Mouse (Mus musculus) embryonic stem cell, embryonic (primary cell): ENCODE measurements around the gene Il25.
"Not testable (repeated sequence)": the region's sequence is repeated elsewhere in the genome, so short reads cannot be mapped to it uniquely, and the experiment has no call there.

Experiments used
- CTCF ChIA-PET, 4 experiments: fragments of 300-600 bp in 2 of 4; fragments of 350-600 bp in 2 of 4; sonication (Branson Sonifier 250); formaldehyde crosslinking; loops; one replicate each; lab custom pipeline; 2022; ENCODE audit warnings: inconsistent platforms in 2 of 4; lab: Charles Lee
- POLR2A ChIA-PET, 4 experiments: fragments of 300-600 bp in 2 of 4; fragments of 350-600 bp in 2 of 4; sonication (Branson Sonifier 250); formaldehyde crosslinking; loops; one replicate each; lab custom pipeline; 2022; ENCODE audit warnings: antibody characterized with exemption in 4 of 4, inconsistent platforms in 1 of 4; lab: Charles Lee

Gene Il25

GRCm38 (mm10) chr14:54939434-54940175 lies 7.1 kb downstream of the Il25 start:
- CTCF ChIA-PET, result interaction anchor here (0.5 to 1.8 kb wide), 47 partner anchors 9 to 473 kb away, joined by 3 to 19 read pairs (median 4); partner anchors contain the start of genes Efs (in 4 of the 4), Ngdn (in 2 of the 4), Ppp1r3e (in 2 of the 4) and 1700123O20Rik (in 1 of the 4)
- POLR2A ChIA-PET, result interaction anchor here (0.6 to 2.2 kb wide), 21 partner anchors 9 to 228 kb away, joined by 3 to 17 read pairs (median 4); partner anchors contain the start of genes Efs (in 3 of the 4), Ngdn (in 3 of the 4) and Slc22a17 (in 1 of the 4)

DNA sequence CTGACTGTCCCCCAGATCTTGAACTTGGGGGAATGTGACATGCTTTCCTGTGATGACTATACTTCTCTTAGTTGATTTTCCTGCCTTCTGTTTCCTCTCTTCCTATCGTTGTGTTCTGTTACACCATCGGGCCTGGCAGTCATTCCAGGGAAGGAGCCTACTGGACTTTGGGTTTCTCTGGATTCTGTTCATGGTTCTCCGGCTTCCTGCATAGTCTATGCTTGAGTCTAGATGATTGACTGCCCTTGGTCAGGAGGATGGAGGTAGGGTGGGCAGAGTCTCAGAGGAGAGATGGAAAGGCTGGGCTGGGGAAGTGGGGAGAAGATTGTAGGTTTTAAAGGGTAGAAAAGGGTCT lies 7.7 kb downstream of the Il25 start:
- ChIA-PET CTCF (interaction anchor here (0.6 to 1.8 kb wide), 40 partner anchors 8 to 254 kb away, joined by 3 to 19 read pairs (median 4); partner anchors contain the start of genes Efs (in 4 of the 4), Ngdn (in 2 of the 4), Ppp1r3e (in 2 of the 4) and 1700123O20Rik (in 1 of the 4)), POLR2A (interaction anchor here (1.0 to 2.2 kb wide), 15 partner anchors 10 to 76 kb away, joined by 3 to 17 read pairs (median 4); partner anchors contain the start of genes Efs (in 3 of the 4), Ngdn (in 3 of the 4) and Slc22a17 (in 1 of the 4))

DNA sequence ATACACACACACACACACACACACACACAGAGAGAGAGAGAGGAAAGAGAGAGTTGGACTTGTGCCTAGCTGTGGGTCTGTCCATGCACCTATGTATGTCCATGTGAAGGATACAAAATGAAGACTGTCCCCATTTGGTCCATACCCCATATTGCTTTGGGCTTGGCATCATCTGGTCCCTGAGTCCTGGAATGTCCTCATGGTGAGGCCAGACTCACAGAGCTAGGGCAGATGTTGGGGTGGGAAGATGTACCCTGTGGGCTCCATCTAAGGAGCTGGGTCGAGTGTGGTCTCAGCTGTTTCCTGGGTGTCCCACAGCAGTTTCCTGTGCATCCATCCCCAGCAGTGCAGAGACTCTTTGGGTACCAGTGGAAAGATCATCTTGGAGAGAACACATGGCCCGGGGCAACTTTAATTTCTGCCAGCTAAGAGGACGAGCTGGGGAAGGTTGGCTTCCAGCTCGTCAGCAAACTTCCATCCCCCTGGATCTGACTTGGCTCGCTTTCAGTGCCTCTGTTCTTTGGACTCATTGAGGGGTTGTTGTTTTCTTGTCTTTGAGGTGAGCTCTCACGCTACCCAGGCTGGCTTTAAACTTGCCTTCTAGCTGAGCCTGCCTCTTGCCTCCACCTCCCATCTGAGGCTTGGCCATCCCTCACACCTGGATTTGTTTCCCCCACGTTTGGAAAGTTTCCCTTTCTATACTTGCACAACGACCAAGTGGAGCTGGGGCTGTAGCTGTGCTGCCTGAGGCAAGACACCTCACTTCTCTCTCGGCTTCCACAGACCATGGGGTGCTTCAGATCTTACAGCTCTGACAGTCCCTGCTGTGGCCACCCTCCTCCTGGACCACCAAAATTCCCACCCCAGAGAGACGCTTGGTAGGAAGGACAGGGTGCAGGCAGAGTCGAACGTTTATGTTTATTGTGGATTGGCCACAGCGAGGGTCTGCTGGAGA lies 8.8 kb downstream of the Il25 start:
- ChIA-PET POLR2A (interaction anchor here in 2 of 4 experiments (1.1 to 1.7 kb wide), 3 partner anchors 15 to 33 kb away, joined by 3 to 6 read pairs (median 3); partner anchors contain the start of gene Efs (in 2 of the 2)), CTCF (interaction anchor here in 2 of 4 experiments (0.5 to 1.5 kb wide), 2 partner anchors 14 to 76 kb away, joined by 3 read pairs; no protein-coding TSS in a partner anchor)

GRCm38 (mm10) chr14:54942479-54942878 lies 10.0 kb downstream of the Il25 start:
- POLR2A ChIA-PET, result interaction anchor here in 1 of 4 experiments (1.3 to 1.7 kb wide), 2 partner anchors 17 to 34 kb away, joined by 3 to 6 read pairs; partner anchors contain the start of gene Efs

GRCm38 (mm10) chr14:54943971-54944370 lies 11.5 kb downstream of the Il25 start:
- ChIA-PET POLR2A (interaction anchor here in 3 of 4 experiments (0.7 to 1.6 kb wide), 3 partner anchors 28 to 29 kb away, joined by 8 to 19 read pairs (median 8); no protein-coding TSS in a partner anchor), CTCF (interaction anchor here in 1 of 4 experiments (0.7 kb wide), 1 partner anchor 29 kb away, joined by 16 read pairs; no protein-coding TSS in a partner anchor)

More at GRCm38 (mm10) chr14:54942479-54942878, 10.0 kb downstream of the Il25 start:
- CTCF ChIA-PET, result no interaction called here

- ChIA-PET POLR2A (interaction anchor here in 1 of 4 experiments (1.6 kb wide), 1 partner anchor 28 kb away, joined by 19 read pairs; no protein-coding TSS in a partner anchor), CTCF (no interaction called here)
Observed at GRCm38 (mm10) chr14:54944939-54945338, 12.4 kb downstream of the Il25 start.

DNA sequence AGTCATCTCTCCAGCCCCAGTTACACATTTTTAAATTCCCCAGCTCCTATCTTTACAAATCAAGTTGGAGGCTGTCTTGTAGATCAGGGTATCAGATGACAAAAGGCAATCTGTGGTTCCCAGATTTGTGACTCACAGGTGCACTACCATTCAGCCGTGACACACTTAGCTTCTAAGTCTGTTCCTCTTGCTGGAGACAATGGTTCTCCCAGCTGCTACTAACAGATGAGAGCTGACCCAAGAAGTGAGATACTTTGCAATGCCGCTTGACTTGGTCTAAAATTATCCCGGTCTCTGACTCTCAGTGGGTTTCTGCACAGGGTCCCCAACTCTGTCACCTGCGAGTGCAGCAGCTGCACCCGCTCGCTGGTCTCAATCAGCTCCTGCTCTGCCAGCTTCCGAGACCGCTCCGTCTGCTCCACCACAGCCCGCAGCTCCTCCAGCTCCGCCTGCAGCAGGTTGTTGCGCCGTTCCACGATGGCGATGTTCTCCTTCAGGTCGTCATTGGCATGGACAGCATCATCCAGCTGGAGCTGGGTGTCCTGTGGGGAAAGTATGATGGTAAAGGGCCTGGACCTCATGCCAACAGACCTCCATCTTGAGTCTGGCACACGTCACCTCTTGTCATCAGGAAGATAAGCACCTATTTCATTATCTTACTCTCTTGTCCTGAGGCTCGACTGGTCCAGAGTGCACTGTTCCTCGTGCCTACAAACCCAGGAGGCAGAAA lies 13.6 kb downstream of the Il25 start:
- ChIA-PET POLR2A (interaction anchor here in 3 of 4 experiments (0.6 to 1.0 kb wide), 4 partner anchors 13 to 52 kb away, joined by 3 to 7 read pairs (median 4); no protein-coding TSS in a partner anchor), CTCF (interaction anchor here in 3 of 4 experiments (0.6 to 1.3 kb wide), 3 partner anchors 36 to 759 kb away, joined by 3 to 4 read pairs (median 3); partner anchors contain the start of gene Ngdn (in 1 of the 3))

DNA sequence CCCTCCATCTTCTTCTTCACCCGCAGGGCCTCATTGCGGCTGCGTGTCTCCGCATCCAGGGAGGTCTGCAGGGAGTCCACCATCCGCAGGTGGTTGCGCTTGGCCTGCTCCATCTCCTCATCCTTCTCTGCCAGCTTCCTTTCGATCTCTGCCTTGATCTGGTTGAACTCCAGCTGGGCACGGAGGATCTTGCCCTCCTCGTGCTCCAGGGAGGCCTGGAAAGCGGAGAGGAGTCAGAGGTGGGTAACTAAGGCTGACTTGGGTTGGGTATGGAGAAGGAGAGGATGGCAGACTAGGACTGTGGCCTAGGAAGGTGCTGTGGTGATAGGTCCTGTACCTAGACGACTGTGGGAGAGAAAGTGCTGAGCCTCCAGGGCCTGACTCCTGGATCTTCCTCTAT lies 14.5 kb downstream of the Il25 start:
- POLR2A ChIA-PET, CTCF ChIA-PET: not testable (repeated sequence)

GRCm38 (mm10) chr14:54948781-54949180 lies 16.3 kb downstream of the Il25 start:
- ChIA-PET POLR2A (interaction anchor here in 3 of 4 experiments (0.6 to 2.4 kb wide), 6 partner anchors 17 to 46 kb away, joined by 3 to 8 read pairs (median 5); partner anchors contain the start of gene Efs (in 1 of the 3)), CTCF (interaction anchor here (0.9 to 3.6 kb wide), 7 partner anchors 9 to 163 kb away, joined by 3 to 17 read pairs (median 4); partner anchors contain the start of gene Ngdn (in 1 of the 4))

GRCm38 (mm10) chr14:54950493-54950892 lies 18.0 kb downstream of the Il25 start:
- ChIA-PET POLR2A (interaction anchor here in 2 of 4 experiments (0.7 to 1.8 kb wide), 4 partner anchors 11 to 29 kb away, joined by 3 to 4 read pairs (median 4); no protein-coding TSS in a partner anchor), CTCF (interaction anchor here in 1 of 4 experiments (3.6 kb wide), 1 partner anchor 11 kb away, joined by 17 read pairs; no protein-coding TSS in a partner anchor)

DNA sequence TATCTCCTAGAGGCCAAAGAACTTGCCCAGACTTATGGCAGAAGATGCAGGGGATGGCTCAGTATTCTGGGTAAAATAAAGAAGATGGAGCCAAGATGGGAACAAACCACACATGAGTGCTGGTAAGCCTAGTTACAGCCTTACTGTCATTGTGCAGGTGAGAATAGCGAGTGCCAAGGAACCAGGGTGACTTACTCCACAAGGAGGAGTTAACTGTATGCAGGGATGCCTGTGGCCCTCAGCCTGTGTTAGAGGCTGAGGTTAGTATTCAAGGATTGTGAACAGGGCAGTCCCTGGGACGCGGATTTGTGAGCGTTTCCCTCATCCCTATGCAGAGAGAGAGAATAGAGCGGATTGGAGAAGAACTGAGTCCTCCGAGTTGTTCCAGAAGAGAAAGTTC lies 19.1 kb downstream of the Il25 start:
- ChIA-PET CTCF (interaction anchor here in 1 of 4 experiments (3.6 kb wide), 1 partner anchor 12 kb away, joined by 17 read pairs; no protein-coding TSS in a partner anchor), POLR2A (interaction anchor here in 1 of 4 experiments (0.7 kb wide), 1 partner anchor 63 kb away, joined by 4 read pairs; no protein-coding TSS in a partner anchor)

DNA sequence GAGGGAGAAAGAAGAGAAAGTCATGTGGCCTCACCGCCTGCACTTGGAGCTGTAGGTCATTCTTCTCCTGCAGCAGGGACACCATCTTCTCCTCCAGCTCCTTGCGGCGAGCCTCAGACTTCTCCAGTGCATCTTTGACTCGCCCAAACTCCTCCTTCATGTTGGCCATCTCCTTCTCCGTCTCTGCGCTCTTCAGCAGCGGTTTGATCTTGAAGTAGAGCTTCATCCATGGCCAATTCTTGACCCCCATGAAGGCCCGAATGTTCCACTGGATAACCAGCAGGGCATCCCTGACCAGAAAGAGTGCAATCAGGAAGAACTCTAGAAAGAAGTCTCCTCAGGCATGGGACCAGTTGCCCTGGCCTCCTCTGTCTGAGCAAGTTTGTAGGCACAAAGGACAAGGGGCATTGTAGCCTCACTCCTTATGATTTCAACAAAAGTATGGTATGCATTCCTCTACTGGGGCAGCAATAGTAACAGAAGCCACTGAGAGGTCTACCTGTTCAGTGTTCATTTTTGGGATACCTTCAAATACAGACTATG lies 21.2 kb downstream of the Il25 start:
- ChIA-PET POLR2A (interaction anchor here (0.6 to 1.7 kb wide), 4 partner anchors 15 to 114 kb away, joined by 3 to 5 read pairs (median 4); partner anchors contain the start of gene Slc22a17 (in 1 of the 4)), CTCF (no interaction called here)

DNA sequence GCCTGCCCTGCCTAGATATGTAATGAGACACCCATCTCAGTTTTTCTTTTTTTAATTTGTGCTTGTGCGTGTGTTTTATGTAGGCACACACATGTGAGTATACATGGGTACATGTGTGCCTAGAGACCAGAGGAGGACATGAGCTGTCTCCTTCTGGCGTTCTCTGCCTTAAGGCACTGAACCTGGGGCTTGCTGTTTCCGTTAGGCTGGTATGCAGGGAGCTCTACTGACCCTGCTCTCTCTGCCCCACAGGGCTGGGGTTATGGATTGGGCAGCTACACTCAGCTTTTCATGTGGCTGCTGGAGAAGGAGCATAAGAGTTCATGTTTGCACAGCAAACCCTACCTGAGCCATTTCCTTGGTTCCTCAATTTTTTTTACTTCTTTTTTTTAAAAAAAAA lies 22.0 kb downstream of the Il25 start:
- ChIA-PET CTCF (no interaction called here), POLR2A (interaction anchor here in 3 of 4 experiments (0.6 to 1.7 kb wide), 4 partner anchors 27 to 407 kb away, joined by 3 to 5 read pairs (median 4); partner anchors contain the start of gene Slc22a17 (in 1 of the 3))

- CTCF ChIA-PET, result interaction anchor here in 2 of 4 experiments (1.1 to 1.4 kb wide), 3 partner anchors 16 to 193 kb away, joined by 4 to 5 read pairs (median 5); no protein-coding TSS in a partner anchor
- POLR2A ChIA-PET, result interaction anchor here in 1 of 4 experiments (1.4 kb wide), 1 partner anchor 26 kb away, joined by 3 read pairs; no protein-coding TSS in a partner anchor
Observed at GRCm38 (mm10) chr14:54955481-54955880, 23.0 kb downstream of the Il25 start.

GRCm38 (mm10) chr14:54956533-54956932 lies 24.0 kb downstream of the Il25 start:
- ChIA-PET POLR2A (interaction anchor here in 3 of 4 experiments (0.6 to 1.4 kb wide), 9 partner anchors 26 to 535 kb away, joined by 3 to 5 read pairs (median 3); partner anchors contain the start of genes Ngdn (in 2 of the 3) and Efs (in 1 of the 3)), CTCF (interaction anchor here in 3 of 4 experiments (1.0 to 1.9 kb wide), 7 partner anchors 17 to 192 kb away, joined by 3 to 7 read pairs (median 4); partner anchors contain the start of gene Ngdn (in 1 of the 3))

DNA sequence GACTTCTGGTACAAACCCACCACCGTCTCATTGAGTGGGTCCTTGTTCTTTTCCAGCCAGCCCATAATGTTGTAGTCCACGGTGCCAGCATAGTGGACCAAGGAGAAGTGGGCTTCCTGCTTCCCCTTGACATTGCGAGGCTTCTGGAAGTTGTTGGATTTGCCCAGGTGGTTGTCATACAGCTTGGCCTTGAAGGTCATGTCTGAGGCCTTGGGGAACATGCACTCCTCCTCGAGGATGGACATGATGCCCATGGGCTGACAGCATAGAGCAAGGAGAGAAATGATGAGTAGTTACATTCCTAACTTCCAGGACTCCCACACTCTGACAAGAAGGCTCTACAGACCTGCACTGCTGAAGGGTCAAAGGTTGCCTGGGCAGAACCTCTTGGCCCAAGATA lies 26.0 kb downstream of the Il25 start:
- CTCF ChIA-PET, result interaction anchor here in 1 of 4 experiments (1.7 kb wide), 1 partner anchor 19 kb away, joined by 3 read pairs; no protein-coding TSS in a partner anchor
- POLR2A ChIA-PET, result no interaction called here
